Mouse (Mus musculus): ENCODE measurements around the gene Lrrc8d. TPM values are rescaled to one million over a fixed set of nuclear protein-coding genes. Genes with fewer than 3 reads are reported as not detected.

Lrrc8d gene
- total and polyA plus RNA-seq, 3 experiments: 11.4 to 258 (median 21.9) TPM

GRCm38 (mm10) chr5:105813036-105813435 is 113.3 kb downstream of the Lrrc8d start:
- no peaks in the 10 kb centered on the region for H3K27me3 ChIP-seq (ENCODE audit: control insufficient read depth in 1 of 2, insufficient read depth in 2 of 2, low read length in 2 of 2)
- TF ChIP-seq GATA1 (IDR thresholded peaks at IDR 0.05; ENCODE audit: low read depth, low read length): no peak
- TF ChIP-seq RCOR1 (IDR thresholded peaks at IDR 0.05; ENCODE audit: low read depth, low read length): no peak
- no peak for TF ChIP-seq JUND (IDR thresholded peaks at IDR 0.05; ENCODE audit: low read depth, low read length)
- no peak for TF ChIP-seq POLR2AphosphoS5 (IDR thresholded peaks at IDR 0.05; ENCODE audit: borderline replicate concordance, low read depth, low read length)
- no peak for TF ChIP-seq MAX (IDR thresholded peaks at IDR 0.05; ENCODE audit: low read length)
- no peak for TF ChIP-seq HCFC1 (IDR thresholded peaks at IDR 0.05; ENCODE audit: low read depth, low read length)
- no peak for TF ChIP-seq MAFK (IDR thresholded peaks at IDR 0.05; ENCODE audit: borderline replicate concordance, low read depth, low read length)
- TF ChIP-seq ETS1 (IDR thresholded peaks at IDR 0.05; ENCODE audit: low read depth, low read length): no peak
- no peak for TF ChIP-seq TBP (IDR thresholded peaks at IDR 0.05; ENCODE audit: low read depth, low read length)
- no peak for TF ChIP-seq ZNF384 (IDR thresholded peaks at IDR 0.05; ENCODE audit: low read depth, low read length)
- TF ChIP-seq MEF2A (IDR thresholded peaks at IDR 0.05; ENCODE audit: extremely low read depth, insufficient replicate concordance, low read depth, low read length, poor library complexity, severe bottlenecking): no peak
- TF ChIP-seq MYC (IDR thresholded peaks at IDR 0.05; ENCODE audit: low read depth, low read length): no peak
- no peak for TF ChIP-seq ZKSCAN1 (IDR thresholded peaks at IDR 0.05; ENCODE audit: low read depth, low read length)
- TF ChIP-seq MAZ (IDR thresholded peaks at IDR 0.05; ENCODE audit: low read depth, low read length): no peak
- no peak for TF ChIP-seq MXI1 (IDR thresholded peaks at IDR 0.05; ENCODE audit: low read depth, low read length)
- TF ChIP-seq TCF12 (IDR thresholded peaks at IDR 0.05; ENCODE audit: low read depth, low read length): no peak
- peaks cover 0 to 3% of the 10 kb centered on the region in 2 experiments; a peak in 1 of 4 replicates for H3K36me3 ChIP-seq (ENCODE audit: control insufficient read depth in 1 of 2, insufficient read depth in 2 of 2, low read length in 2 of 2)
- H3K79me2 ChIP-seq (ENCODE audit: control insufficient read depth, insufficient read depth, low read length, poor library complexity): 0 out of 2 replicates have a peak, but pooled peaks cover 2% of the 10 kb centered on the region
- H3K27ac ChIP-seq (ENCODE audit: control insufficient read depth, low read depth, low read length): no peak overlapping the region
- no peak overlapping the region for H3K9ac ChIP-seq (ENCODE audit: control insufficient read depth, low read depth, low read length, poor library complexity, severe bottlenecking)
- H3K9me3 ChIP-seq (replicated peaks; ENCODE audit: insufficient read depth, low read length): no peaks in the 10 kb centered on the region
- no peaks in the 10 kb centered on the region; a peak in 1 of 4 replicates for H3K4me1 ChIP-seq (ENCODE audit: control insufficient read depth in 1 of 2, insufficient read depth in 2 of 2, low read length in 2 of 2)
- H3K4me3 ChIP-seq (ENCODE audit: control insufficient read depth in 1 of 2, insufficient read depth in 1 of 2, low read depth in 2 of 2, low read length in 2 of 2): no peak overlapping the region
- no peak for DNase-seq (ENCODE audit: low read depth, low spot score)

- Histone ChIP-seq H3K9me3 (replicated peaks; ENCODE audit: insufficient read depth, low read length) (no peaks in the 10 kb centered on the region), H3K36me3 (ENCODE audit: control insufficient read depth in 1 of 2, insufficient read depth in 2 of 2, low read length in 2 of 2) (peaks cover 0 to 3% of the 10 kb centered on the region in 2 experiments; a peak in 1 of 4 replicates), H3K27me3 (ENCODE audit: control insufficient read depth in 1 of 2, insufficient read depth in 2 of 2, low read length in 2 of 2) (no peaks in the 10 kb centered on the region), H3K27ac (ENCODE audit: control insufficient read depth, low read depth, low read length) (no peak overlapping the region), H3K79me2 (ENCODE audit: control insufficient read depth, insufficient read depth, low read length, poor library complexity) (0 out of 2 replicates have a peak, but pooled peaks cover 2% of the 10 kb centered on the region), H3K4me3 (ENCODE audit: control insufficient read depth in 1 of 2, insufficient read depth in 1 of 2, low read depth in 2 of 2, low read length in 2 of 2) (no peak overlapping the region), H3K9ac (ENCODE audit: control insufficient read depth, low read depth, low read length, poor library complexity, severe bottlenecking) (no peak overlapping the region), H3K4me1 (ENCODE audit: control insufficient read depth in 1 of 2, insufficient read depth in 2 of 2, low read length in 2 of 2) (no peaks in the 10 kb centered on the region; a peak in 1 of 4 replicates)
- no peak for DNase-seq (ENCODE audit: low read depth, low spot score)
- TF ChIP-seq ZKSCAN1 (IDR thresholded peaks at IDR 0.05; ENCODE audit: low read depth, low read length) (no peak), MEF2A (IDR thresholded peaks at IDR 0.05; ENCODE audit: extremely low read depth, insufficient replicate concordance, low read depth, low read length, poor library complexity, severe bottlenecking) (no peak), GATA1 (IDR thresholded peaks at IDR 0.05; ENCODE audit: low read depth, low read length) (no peak), BHLHE40 (IDR thresholded peaks at IDR 0.05; ENCODE audit: borderline replicate concordance, low read depth, low read length) (no peak), MAX (IDR thresholded peaks at IDR 0.05; ENCODE audit: low read length) (no peak), MYB (IDR thresholded peaks at IDR 0.05; ENCODE audit: low read depth, low read length) (no peak), TBP (IDR thresholded peaks at IDR 0.05; ENCODE audit: low read depth, low read length) (no peak), TAL1 (IDR thresholded peaks at IDR 0.05; ENCODE audit: low read length) (no peak), MAFK (IDR thresholded peaks at IDR 0.05; ENCODE audit: borderline replicate concordance, low read depth, low read length) (no peak), ZMIZ1 (IDR thresholded peaks at IDR 0.05; ENCODE audit: low read depth, low read length) (no peak), ETS1 (IDR thresholded peaks at IDR 0.05; ENCODE audit: low read depth, low read length) (no peak), HCFC1 (IDR thresholded peaks at IDR 0.05; ENCODE audit: low read depth, low read length) (no peak)
Measured at GRCm38 (mm10) chr5:105813974-105814373, 114.2 kb downstream of the Lrrc8d start.

Measured in MEL (cell line).